Mouse (Mus musculus): Measurements from ENCODE around the gene Cdsn. TPM values are rescaled to one million over a fixed set of nuclear protein-coding genes. Genes with fewer than 3 reads are reported as not detected.

The Cdsn gene
- total RNA-seq (2023; ENCODE audit: inconsistent age) = not detected in 4 replicates

GRCm38 (mm10) chr17:35551881-35552414, at the start of gene Cdsn:
Gene Cdsn, plus strand, starts transcription at chr17:35552128.

GRCm38 (mm10) chr17:35505776-35506175, 46.2 kb upstream of the Cdsn start, which contains the start of gene Pou5f1:
Gene Pou5f1, plus strand, starts transcription at chr17:35506018.

GRCm38 (mm10) chr17:35516652-35517500, 35.1 kb upstream of the Cdsn start, which contains the start of the genes Tcf19 and Cchcr1:
Gene Tcf19, minus strand, starts transcription at chr17:35516824.
Gene Cchcr1, plus strand, starts transcription at chr17:35517100.

GRCm38 (mm10) chr17:35532901-35533300, 19.0 kb upstream of the Cdsn start, which contains the start of gene Psors1c2:
Gene Psors1c2, plus strand, starts transcription at chr17:35533201.

GRCm38 (mm10) chr17:35567150-35567549, 15.2 kb downstream of the Cdsn start, which contains the start of gene 2300002M23Rik:
Gene 2300002M23Rik, plus strand, starts transcription at chr17:35567450.

GRCm38 (mm10) chr17:35601249-35601648, 49.3 kb downstream of the Cdsn start, which contains the start of gene Sfta2:
Gene Sfta2, plus strand, starts transcription at chr17:35601549.

Other genes with a start within 250 kb of the Cdsn start
- gene H2-Q1, start 231.7 kb upstream of the Cdsn start, total RNA-seq (2023; ENCODE audit: inconsistent age) = 11.8 to 16.3 TPM (median 15.1 TPM) in 4 replicates
- gene H2-Q2, start 209.9 kb upstream of the Cdsn start, total RNA-seq (2023; ENCODE audit: inconsistent age) = 6.7 to 12.2 TPM (median 10.3 TPM) in 4 replicates
- 342 to 364 TPM (median 361 TPM) in 4 replicates for gene H2-Q4, start 172.5 kb upstream of the Cdsn start, total RNA-seq (2023; ENCODE audit: inconsistent age)
- gene H2-Q6, start 127.3 kb upstream of the Cdsn start, total RNA-seq (2023; ENCODE audit: inconsistent age) = 271 to 340 TPM (median 322 TPM) in 4 replicates
- gene H2-Q7, start 113.0 kb upstream of the Cdsn start, total RNA-seq (2023; ENCODE audit: inconsistent age) = 154 to 200 TPM (median 183 TPM) in 4 replicates
- gene H2-Q10, start 82.0 kb upstream of the Cdsn start, total RNA-seq (2023; ENCODE audit: inconsistent age) = 55.8 to 66.3 TPM (median 64.4 TPM) in 4 replicates
- 0.63 to 0.74 TPM (median 0.67 TPM) in 3 of 4 replicates, not detected in the other for gene Pou5f1, start 46.1 kb upstream of the Cdsn start, total RNA-seq (2023; ENCODE audit: inconsistent age)
- gene Tcf19, start 35.3 kb upstream of the Cdsn start, total RNA-seq (2023; ENCODE audit: inconsistent age) = 4.8 to 6.8 TPM (median 5.4 TPM) in 4 replicates
- 11.5 to 19.0 TPM (median 13.4 TPM) in 4 replicates for gene Cchcr1, start 35.0 kb upstream of the Cdsn start, total RNA-seq (2023; ENCODE audit: inconsistent age)
- gene Psors1c2, start 18.9 kb upstream of the Cdsn start, total RNA-seq (2023; ENCODE audit: inconsistent age) = not detected in 4 replicates
- not detected in 4 replicates for gene 2300002M23Rik, start 15.3 kb downstream of the Cdsn start, total RNA-seq (2023; ENCODE audit: inconsistent age)
- gene Sfta2, start 49.4 kb downstream of the Cdsn start, total RNA-seq (2023; ENCODE audit: inconsistent age) = not detected in 4 replicates
- gene Gm9573, start 74.5 kb downstream of the Cdsn start, total RNA-seq (2023; ENCODE audit: inconsistent age) = not detected in 4 replicates
- gene Mucl3, start 91.6 kb downstream of the Cdsn start, total RNA-seq (2023; ENCODE audit: inconsistent age) = not detected in 4 replicates
- gene Vars2, start 115.5 kb downstream of the Cdsn start, total RNA-seq (2023; ENCODE audit: inconsistent age) = 43.2 to 67.6 TPM (median 49.8 TPM) in 4 replicates
- 17.9 to 21.2 TPM (median 19.8 TPM) in 4 replicates for gene Gtf2h4, start 121.6 kb downstream of the Cdsn start, total RNA-seq (2023; ENCODE audit: inconsistent age)
- not detected in 4 replicates for gene Ddr1, start 152.5 kb downstream of the Cdsn start, total RNA-seq (2023; ENCODE audit: inconsistent age)